In the genomic region with DNA sequence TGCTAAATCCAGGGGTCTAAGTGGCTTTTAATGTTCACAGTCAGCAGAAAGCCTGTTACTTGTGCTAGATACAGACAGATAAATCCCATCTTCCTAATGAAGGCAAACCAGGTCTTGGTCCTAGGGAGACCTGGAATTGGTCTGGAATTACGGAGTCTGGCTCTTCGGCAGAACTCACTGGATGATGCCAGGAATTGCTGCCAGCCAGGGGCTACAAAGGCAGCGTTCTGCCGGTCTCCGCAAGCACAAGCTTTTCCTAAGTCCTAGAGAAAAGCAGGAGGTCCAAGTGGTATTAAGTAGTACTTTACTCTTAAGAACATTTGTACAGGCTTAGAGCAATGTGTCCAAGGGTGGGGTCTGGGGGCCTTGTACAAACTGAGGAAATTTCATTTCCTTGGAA, we compare ENCODE assay signal across 12 mouse cellular contexts. TPM values are rescaled to one million over a fixed set of nuclear protein-coding genes. Genes with fewer than 3 reads are reported as not detected.
DNase-seq lines count a peak whose midpoint lies in the region; ATAC-seq lines count a peak whose summit lies in the region.
"Had no signal": no experiment of that assay in that cellular context is flagged by ENCODE, and none has a peak within 500 bp of the region (broad histone marks: within the 10 kb centered on the region; RNA-seq: fewer than 3 reads in every experiment).

No protein-coding gene starts in this region.

- H3K36me3 ChIP-seq in lung, embryonic 16.5 days (ENCODE audit: control insufficient read depth, insufficient read depth, low read length): no peaks in the 10 kb centered on the region
- H3K36me3 ChIP-seq in hindbrain, embryonic 13.5 days: no peaks in the 10 kb centered on the region
- H3K36me3 ChIP-seq in neural tube, embryonic 15.5 days: no peaks in the 10 kb centered on the region
- H3K36me3 ChIP-seq: liver, embryonic 12.5 days had no signal

- no peak overlapping the region for H3K4me2 ChIP-seq in lung, embryonic 16.5 days (ENCODE audit: low read depth, low read length)
- no peak overlapping the region for H3K4me2 ChIP-seq in hindbrain, embryonic 13.5 days
- no peak overlapping the region for H3K4me2 ChIP-seq in neural tube, embryonic 15.5 days
- H3K4me2 ChIP-seq: liver, embryonic 12.5 days had no signal

- H3K27ac ChIP-seq in lung, embryonic 16.5 days (ENCODE audit: low read length): no peak overlapping the region
- H3K27ac ChIP-seq in hindbrain, embryonic 13.5 days: peak overlapping the region; percentile 24
- 0 out of 2 replicates have a peak overlapping the region, but pooled peaks have one; percentile 18 for H3K27ac ChIP-seq in neural tube, embryonic 15.5 days (replicated peaks)
- H3K27ac ChIP-seq: liver, embryonic 12.5 days had no signal

- peaks cover 26% of the 10 kb centered on the region for H3K4me1 ChIP-seq in lung, embryonic 16.5 days (replicated peaks; ENCODE audit: control insufficient read depth, insufficient read depth, low read length)
- peaks cover 58% of the 10 kb centered on the region for H3K4me1 ChIP-seq in hindbrain, embryonic 13.5 days (replicated peaks)
- peaks cover 38% of the 10 kb centered on the region for H3K4me1 ChIP-seq in neural tube, embryonic 15.5 days

- ATAC-seq in cerebellum, adult (ENCODE audit: insufficient number of reproducible peaks, low FRiP score, low TSS enrichment): no peak
- peak; percentile 39 for ATAC-seq in lung, embryonic 16.5 days (ENCODE audit: low read depth)
- no peak for ATAC-seq in hindbrain, embryonic 13.5 days (ENCODE audit: low FRiP score)
- ATAC-seq in neural tube, embryonic 15.5 days (ENCODE audit: low FRiP score): no peak
- ATAC-seq: liver, embryonic 12.5 days had no signal

- H3K27me3 ChIP-seq in lung, embryonic 16.5 days (ENCODE audit: control insufficient read depth, insufficient read depth, low read depth, low read length): peaks cover 6% of the 10 kb centered on the region
- no peaks in the 10 kb centered on the region for H3K27me3 ChIP-seq in hindbrain, embryonic 13.5 days
- H3K27me3 ChIP-seq in neural tube, embryonic 15.5 days (replicated peaks): no peaks in the 10 kb centered on the region
- H3K27me3 ChIP-seq: liver, embryonic 12.5 days had no signal

- DNase-seq in cerebellum, postnatal 25 days: peak; percentile 54 to 63
- no peak for DNase-seq in lung, postnatal 14 days
- DNase-seq in urinary bladder, postnatal 4 days (ENCODE audit: low spot score in 2 of 2): no peak
- DNase-seq in embryo, embryonic 10 days (ENCODE audit: low spot score): no peak
- DNase-seq: adrenal gland, adult 8-10 months; cerebellum, adult 9-10 months; kidney, postnatal 25 days had no signal

- H3K9ac ChIP-seq in lung, embryonic 16.5 days (ENCODE audit: low read length): no peak overlapping the region
- H3K9ac ChIP-seq in hindbrain, embryonic 13.5 days: no peak overlapping the region
- H3K9ac ChIP-seq in neural tube, embryonic 15.5 days (replicated peaks): no peak overlapping the region
- H3K9ac ChIP-seq: liver, embryonic 12.5 days had no signal

- H3K4me3 ChIP-seq in lung, embryonic 16.5 days (ENCODE audit: low read length): no peak overlapping the region
- H3K4me3 ChIP-seq in hindbrain, embryonic 13.5 days: no peak overlapping the region
- H3K4me3 ChIP-seq in neural tube, embryonic 15.5 days (replicated peaks): no peak overlapping the region
- H3K4me3 ChIP-seq: liver, embryonic 12.5 days had no signal

- WGBS in lung, embryonic 16.5 days: 50% methylated on average over 5 of the region's 5 CpGs
- 69% methylated on average over 5 of the region's 5 CpGs for WGBS in hindbrain, embryonic 13.5 days
- 56% methylated on average over 5 of the region's 5 CpGs for WGBS in neural tube, embryonic 15.5 days

- no peaks in the 10 kb centered on the region for H3K9me3 ChIP-seq in lung, embryonic 16.5 days (ENCODE audit: control insufficient read depth, low read length)
- no peaks in the 10 kb centered on the region for H3K9me3 ChIP-seq in hindbrain, embryonic 13.5 days
- H3K9me3 ChIP-seq in neural tube, embryonic 15.5 days (replicated peaks): no peaks in the 10 kb centered on the region
- H3K9me3 ChIP-seq: liver, embryonic 12.5 days had no signal

RNA-seq across cellular contexts. Expression of a gene that starts 14.6 kb away (rescaled TPM):
- polyA plus RNA-seq in lung, embryonic 16.5 days (2015; fragmentation: Nextera tagmentation; extraction: Ambion mirVana): 18.7 and 19.4 TPM in 2 replicates
- polyA plus RNA-seq in hindbrain, embryonic 13.5 days (2015; fragmentation: Nextera tagmentation; extraction: Ambion mirVana): 30.4 and 35.6 TPM in 2 replicates
- polyA plus RNA-seq in neural tube, embryonic 15.5 days (2015; fragmentation: Nextera tagmentation; extraction: Ambion mirVana): 27.3 and 29.8 TPM in 2 replicates

RNA-seq across cellular contexts. Expression of a gene that starts 22.4 kb away (rescaled TPM):
- polyA plus RNA-seq in lung, embryonic 16.5 days (2015; fragmentation: Nextera tagmentation; extraction: Ambion mirVana): 97.3 and 98.8 TPM in 2 replicates
- polyA plus RNA-seq in hindbrain, embryonic 13.5 days (2015; fragmentation: Nextera tagmentation; extraction: Ambion mirVana): 116 and 119 TPM in 2 replicates
- 107 and 108 TPM in 2 replicates for polyA plus RNA-seq in neural tube, embryonic 15.5 days (2015; fragmentation: Nextera tagmentation; extraction: Ambion mirVana)

Comparison
In these comparisons a context has a peak if more than half of its experiments do, and no peak if none do; other contexts are left out.
1. DNase-seq: peak in cerebellum, postnatal 25 days (2 of 2); none in lung, postnatal 14 days (single experiment), urinary bladder, postnatal 4 days (0 of 2) and embryo, embryonic 10 days (single experiment).